Mouse (Mus musculus) c-Kit-positive CD71-positive TER-119-positive erythroid progenitor cells, embryonic 14.5 days (primary cell): ENCODE measurements around the gene Gmppa.

ENCODE experiments used
- DNase-seq: peaks from one replicate; pipeline ENCODE4 v3.0.0-alpha.2; 2013; ENCODE audit warnings: low spot score

The Gmppa gene

GRCm38 (mm10) chr1:75435475-75436328, at the start of gene Gmppa:
Gene Gmppa, plus strand, starts transcription at chr1:75435930.
- peak; percentile 59 for DNase-seq

DNA sequence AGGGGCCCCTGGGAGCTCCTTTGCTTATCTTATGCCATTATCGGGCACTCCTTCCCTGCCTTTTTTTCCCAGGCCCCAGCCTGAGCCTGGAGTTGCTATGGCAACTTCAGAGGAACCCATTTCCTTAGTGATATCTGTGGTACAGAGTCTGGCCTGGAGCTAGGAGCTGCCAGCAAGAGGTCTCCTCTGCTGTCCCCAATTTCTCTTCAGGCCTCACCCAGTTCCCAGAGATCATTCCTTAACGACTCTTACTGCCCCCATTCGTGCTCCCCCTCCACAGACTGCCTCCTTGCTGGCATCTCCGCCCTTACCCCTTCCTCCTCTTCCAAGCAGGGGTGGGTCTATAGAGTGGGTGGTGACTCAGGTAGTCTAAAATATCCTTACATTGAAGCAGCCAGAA, 49.6 kb upstream of the Gmppa start:
- no peak for DNase-seq

- no peak for DNase-seq
Measured at GRCm38 (mm10) chr1:75387469-75387928, 48.2 kb upstream of the Gmppa start.

DNA sequence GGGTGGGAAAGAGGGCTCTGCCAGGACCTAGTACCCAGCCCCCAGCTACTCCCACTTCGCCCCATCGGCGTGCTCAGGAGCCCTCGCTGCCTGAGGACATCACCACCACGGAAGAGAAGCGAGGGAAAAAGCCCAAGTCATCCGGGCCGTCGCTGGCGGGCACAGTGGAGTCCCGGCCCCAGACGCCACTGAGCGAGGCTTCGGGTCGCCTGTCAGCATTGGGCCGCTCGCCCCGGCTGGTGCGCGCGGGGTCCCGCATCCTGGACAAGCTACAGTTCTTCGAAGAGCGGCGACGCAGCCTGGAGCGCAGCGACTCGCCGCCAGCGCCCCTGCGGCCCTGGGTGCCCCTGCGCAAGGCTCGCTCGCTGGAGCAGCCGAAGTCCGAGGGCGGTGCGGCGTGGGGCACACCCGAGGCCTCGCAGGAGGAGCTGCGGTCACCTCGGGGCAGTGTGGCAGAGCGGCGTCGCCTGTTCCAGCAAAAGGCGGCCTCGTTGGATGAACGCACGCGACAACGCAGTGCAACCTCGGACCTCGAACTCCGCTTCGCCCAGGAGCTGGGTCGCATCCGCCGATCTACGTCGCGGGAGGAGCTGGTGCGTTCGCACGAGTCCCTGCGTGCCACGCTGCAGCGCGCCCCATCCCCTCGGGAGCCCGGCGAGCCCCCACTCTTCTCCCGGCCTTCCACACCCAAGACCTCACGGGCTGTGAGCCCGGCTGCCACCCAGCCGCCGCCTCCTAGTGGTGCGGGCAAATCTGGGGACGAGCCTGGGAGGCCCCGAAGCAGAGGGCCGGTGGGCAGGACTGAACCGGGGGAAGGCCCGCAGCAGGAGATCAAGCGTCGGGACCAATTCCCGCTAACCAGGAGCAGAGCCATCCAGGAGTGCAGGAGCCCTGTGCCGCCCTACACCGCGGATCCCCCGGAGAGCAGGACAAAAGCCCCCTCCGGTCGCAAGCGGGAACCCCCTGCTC, 47.5 kb upstream of the Gmppa start:
- DNase-seq = no peak

GRCm38 (mm10) chr1:75388898-75389515, 46.7 kb upstream of the Gmppa start:
- no peak for DNase-seq

GRCm38 (mm10) chr1:75393139-75393538, 42.6 kb upstream of the Gmppa start:
- DNase-seq = no peak

GRCm38 (mm10) chr1:75393846-75394245, 41.9 kb upstream of the Gmppa start:
- no peak for DNase-seq

- peak; percentile 39 for DNase-seq
Measured at GRCm38 (mm10) chr1:75398761-75399402, 36.8 kb upstream of the Gmppa start.

GRCm38 (mm10) chr1:75399755-75400492, 35.8 kb upstream of the Gmppa start:
- no peak for DNase-seq

- no peak for DNase-seq
Measured at GRCm38 (mm10) chr1:75400493-75401115, 35.1 kb upstream of the Gmppa start.

- no peak for DNase-seq
Measured at GRCm38 (mm10) chr1:75405547-75405946, 30.2 kb upstream of the Gmppa start.

- no peak for DNase-seq
Measured at GRCm38 (mm10) chr1:75406173-75406572, 29.6 kb upstream of the Gmppa start.

DNA sequence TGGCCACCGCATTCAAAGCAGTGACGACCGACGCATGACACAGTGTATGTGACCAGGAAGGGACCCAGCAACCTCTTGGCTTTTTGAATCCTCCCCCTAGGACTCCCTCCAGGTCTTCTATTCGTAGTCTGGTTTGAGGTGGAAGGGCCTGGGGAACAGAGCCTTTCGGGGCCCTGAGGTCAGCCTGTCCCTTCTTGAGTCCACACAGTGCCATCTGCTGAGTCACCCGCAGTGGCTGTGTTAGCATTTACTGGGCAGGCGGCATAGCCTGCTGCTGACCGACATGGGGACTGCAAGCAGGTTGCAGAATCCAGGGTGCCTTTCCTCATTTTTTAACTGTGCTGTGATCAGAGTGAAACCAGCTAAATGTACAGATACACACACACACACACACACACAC, 28.7 kb upstream of the Gmppa start:
- no peak for DNase-seq

- DNase-seq = no peak
Measured at GRCm38 (mm10) chr1:75408210-75408609, 27.5 kb upstream of the Gmppa start.

DNA sequence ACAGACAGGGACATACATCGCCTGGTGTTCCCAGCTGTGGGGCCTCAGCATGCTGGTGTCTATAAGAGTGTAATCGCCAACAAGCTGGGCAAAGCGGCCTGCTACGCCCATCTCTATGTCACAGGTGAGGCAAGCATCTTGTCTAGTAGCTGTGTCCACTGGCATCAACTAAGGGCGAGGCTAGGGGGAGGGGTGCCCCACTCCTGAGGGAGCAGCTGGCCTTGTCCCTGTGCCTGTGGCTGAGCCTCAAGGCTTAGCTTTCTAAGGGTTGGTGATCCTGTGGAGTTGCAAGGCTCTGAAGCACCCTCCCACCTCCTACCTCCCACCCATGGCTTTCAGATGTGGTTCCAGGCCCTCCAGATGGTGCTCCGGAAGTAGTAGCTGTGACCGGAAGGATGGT, 25.8 kb upstream of the Gmppa start:
- no peak for DNase-seq

DNA sequence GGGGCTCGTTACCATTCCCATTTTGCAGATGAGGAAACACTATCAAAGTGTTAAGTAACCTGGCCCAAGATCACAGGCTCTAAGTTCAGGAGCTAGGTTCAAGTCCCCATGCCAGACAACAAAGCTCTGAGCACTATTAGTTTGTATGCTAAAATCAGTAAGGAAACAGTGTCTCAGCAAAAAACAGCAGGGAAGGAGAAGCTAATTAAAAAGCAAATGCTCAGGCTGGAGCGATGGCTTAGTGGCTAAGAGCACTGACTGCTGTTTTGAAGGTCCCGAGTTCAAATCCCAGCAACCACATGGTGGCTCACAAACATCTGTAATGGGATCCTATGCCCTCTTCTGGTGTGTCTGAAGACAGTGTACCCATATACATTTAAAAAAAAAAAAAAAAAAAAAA, 23.5 kb upstream of the Gmppa start:
- no peak for DNase-seq

- DNase-seq = peak; percentile 18
Measured at GRCm38 (mm10) chr1:75413749-75414148, 22.0 kb upstream of the Gmppa start.

GRCm38 (mm10) chr1:75421794-75422193, 13.9 kb upstream of the Gmppa start:
- DNase-seq = no peak

GRCm38 (mm10) chr1:75422216-75422822, 13.4 kb upstream of the Gmppa start:
- no peak for DNase-seq

DNA sequence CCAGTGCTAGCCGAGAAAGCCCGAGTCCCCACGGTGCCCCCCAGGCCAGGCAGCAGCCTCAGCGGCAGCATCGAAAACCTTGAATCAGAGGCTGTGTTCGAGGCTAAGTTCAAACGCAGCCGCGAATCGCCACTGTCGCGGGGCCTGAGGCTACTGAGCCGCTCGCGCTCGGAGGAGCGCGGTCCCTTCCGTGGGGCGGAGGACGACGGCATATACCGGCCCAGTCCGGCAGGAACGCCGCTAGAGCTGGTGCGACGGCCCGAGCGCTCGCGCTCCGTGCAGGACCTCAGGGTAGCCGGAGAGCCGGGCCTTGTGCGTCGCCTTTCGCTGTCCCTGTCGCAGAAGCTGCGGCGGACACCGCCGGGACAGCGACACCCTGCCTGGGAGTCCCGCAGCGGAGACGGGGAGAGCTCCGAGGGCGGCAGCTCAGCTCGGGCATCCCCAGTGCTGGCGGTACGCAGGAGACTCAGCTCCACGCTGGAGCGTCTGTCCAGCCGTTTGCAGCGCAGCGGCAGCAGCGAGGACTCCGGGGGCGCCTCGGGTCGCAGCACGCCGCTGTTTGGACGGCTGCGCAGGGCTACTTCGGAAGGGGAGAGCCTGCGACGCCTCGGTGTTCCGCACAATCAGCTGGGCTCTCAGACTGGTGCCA, 12.8 kb upstream of the Gmppa start:
- no peak for DNase-seq
